Comparison of ENCODE assay signal across 8 mouse cellular contexts in genomic region chr2:125781978-125782718, GRCm38 (mm10). TPM values are rescaled to one million over a fixed set of nuclear protein-coding genes. Genes with fewer than 3 reads are reported as not detected.
DNase-seq lines count a peak whose midpoint lies in the region; ATAC-seq and TF ChIP-seq lines count a peak whose summit lies in the region.

No protein-coding gene starts in this region.

- WGBS in liver, adult 2 months = 1% methylated on average over 43 of the region's 44 CpGs
- WGBS in neural tube, embryonic 13.5 days = 4% methylated on average over 44 of the region's 44 CpGs

- ATAC-seq in neural tube, embryonic 13.5 days (ENCODE audit: low read depth) = peak; percentile 40

- H3K4me2 ChIP-seq in neural tube, embryonic 13.5 days = peak overlapping the region; percentile 76

- H3K9me3 ChIP-seq in neural tube, embryonic 13.5 days = no peaks in the 10 kb centered on the region

- H3K79me2 ChIP-seq in liver, adult 2 months (ENCODE audit: control insufficient read depth, insufficient read depth, low read length) = peaks cover 23% of the 10 kb centered on the region; the same call in 1 of the 2 replicates

- peak; percentile 58 for DNase-seq in liver, adult 2 months (ENCODE audit: extremely low read depth, low read depth, low spot score)
- DNase-seq in liver = no peak
- DNase-seq in c-Kit-positive CD71-positive TER-119-positive erythroid progenitor cells, embryonic 14.5 days (ENCODE audit: low spot score) = peak; percentile 13
- peak; percentile 50 for DNase-seq in induced T-regulatory cell, adult 2 months (ENCODE audit: low read depth)
- no peak for DNase-seq in thymus, postnatal 10 days (ENCODE audit: low spot score in 2 of 2)
- no peak for DNase-seq in right cerebral cortex, postnatal 14 days
- DNase-seq in gastrocnemius, postnatal 14 days = no peak

- peaks cover 3% of the 10 kb centered on the region for H3K36me3 ChIP-seq in liver, adult 2 months (ENCODE audit: control insufficient read depth, insufficient read depth, low read length)
- no peaks in the 10 kb centered on the region for H3K36me3 ChIP-seq in neural tube, embryonic 13.5 days

- H3K27ac ChIP-seq in liver, adult 2 months (replicated peaks; ENCODE audit: insufficient read depth, low read depth, low read length) = peak overlapping the region; percentile 82
- H3K27ac ChIP-seq in neural tube, embryonic 13.5 days (replicated peaks) = peak overlapping the region; percentile 88

- TF ChIP-seq CTCF in liver, adult 2 months (IDR thresholded peaks at IDR 0.05; ENCODE audit: low read depth, low read length) = no peak

- H3K27me3 ChIP-seq in liver, adult 2 months (ENCODE audit: control insufficient read depth, insufficient read depth, low read length) = no peaks in the 10 kb centered on the region
- no peaks in the 10 kb centered on the region for H3K27me3 ChIP-seq in neural tube, embryonic 13.5 days

- H3K4me3 ChIP-seq in liver, adult 2 months (ENCODE audit: insufficient read depth, low read depth, low read length) = peak overlapping the region; percentile 98
- H3K4me3 ChIP-seq in neural tube, embryonic 13.5 days = peak overlapping the region; percentile 85

- peaks cover 9% of the 10 kb centered on the region; the same call in 1 of the 2 replicates for H3K4me1 ChIP-seq in liver, adult 2 months (ENCODE audit: control insufficient read depth, insufficient read depth, low read length)
- peaks cover 34% of the 10 kb centered on the region for H3K4me1 ChIP-seq in neural tube, embryonic 13.5 days (replicated peaks)

- TF ChIP-seq POLR2A in liver, adult 2 months (IDR thresholded peaks at IDR 0.05; ENCODE audit: extremely low read depth, insufficient read depth, low read length) = no peak

- intact Hi-C loops in gastrocnemius, postnatal 14 days (cut with DNase I; ENCODE audit: low total_unique reads) = no loop called here

- H3K9ac ChIP-seq in liver, adult 2 months (ENCODE audit: low read depth, low read length) = peak overlapping the region; percentile 95
- H3K9ac ChIP-seq in neural tube, embryonic 13.5 days = peak overlapping the region; percentile 96

RNA-seq across cellular contexts. Expression of gene Secisbp2l, which starts 0.5 kb away (rescaled TPM):
- 25.7 and 26.0 TPM in 2 replicates for total RNA-seq in liver, adult 2 months (2014; rRNA removed)
- polyA plus RNA-seq in liver, adult 2 months (2012; rRNA removed) = 7.5 and 8.0 TPM in 2 replicates
- 29.9 and 31.7 TPM in 2 replicates for polyA plus RNA-seq in neural tube, embryonic 13.5 days (2015; fragmentation: Nextera tagmentation; extraction: Ambion mirVana)
- total RNA-seq in gastrocnemius, postnatal 14 days (2021) = 10 to 100 TPM; 19.1 to 38.8 TPM

RNA-seq across cellular contexts. Expression of gene Shc4, which starts 58.2 kb away (rescaled TPM):
- total RNA-seq in liver, adult 2 months (2014; rRNA removed) = 0.18 and 0.27 TPM in 2 replicates
- 0.26 and 0.32 TPM in 2 replicates for polyA plus RNA-seq in liver, adult 2 months (2012; rRNA removed)
- 4.6 TPM in 2 replicates for polyA plus RNA-seq in neural tube, embryonic 13.5 days (2015; fragmentation: Nextera tagmentation; extraction: Ambion mirVana)
- total RNA-seq in gastrocnemius, postnatal 14 days (2021) = 1 to 10 TPM; 1.5 to 4.4 TPM

Comparison
In these comparisons a context has a peak if more than half of its experiments do, and no peak if none do; other contexts are left out.
1. DNase-seq: peak in liver, adult 2 months (single experiment), c-Kit-positive CD71-positive TER-119-positive erythroid progenitor cells, embryonic 14.5 days (single experiment) and induced T-regulatory cell, adult 2 months (single experiment); none in liver (single experiment), thymus, postnatal 10 days (0 of 2), right cerebral cortex, postnatal 14 days (single experiment) and gastrocnemius, postnatal 14 days (single experiment).